Mouse (Mus musculus): Measurements from ENCODE around the gene Comtd1. TPM values are rescaled to one million over a fixed set of nuclear protein-coding genes. Genes with fewer than 3 reads are reported as not detected.

The Comtd1 gene
- polyA plus RNA-seq, 1 experiment from 2014 or later = 26.6 TPM

DNA sequence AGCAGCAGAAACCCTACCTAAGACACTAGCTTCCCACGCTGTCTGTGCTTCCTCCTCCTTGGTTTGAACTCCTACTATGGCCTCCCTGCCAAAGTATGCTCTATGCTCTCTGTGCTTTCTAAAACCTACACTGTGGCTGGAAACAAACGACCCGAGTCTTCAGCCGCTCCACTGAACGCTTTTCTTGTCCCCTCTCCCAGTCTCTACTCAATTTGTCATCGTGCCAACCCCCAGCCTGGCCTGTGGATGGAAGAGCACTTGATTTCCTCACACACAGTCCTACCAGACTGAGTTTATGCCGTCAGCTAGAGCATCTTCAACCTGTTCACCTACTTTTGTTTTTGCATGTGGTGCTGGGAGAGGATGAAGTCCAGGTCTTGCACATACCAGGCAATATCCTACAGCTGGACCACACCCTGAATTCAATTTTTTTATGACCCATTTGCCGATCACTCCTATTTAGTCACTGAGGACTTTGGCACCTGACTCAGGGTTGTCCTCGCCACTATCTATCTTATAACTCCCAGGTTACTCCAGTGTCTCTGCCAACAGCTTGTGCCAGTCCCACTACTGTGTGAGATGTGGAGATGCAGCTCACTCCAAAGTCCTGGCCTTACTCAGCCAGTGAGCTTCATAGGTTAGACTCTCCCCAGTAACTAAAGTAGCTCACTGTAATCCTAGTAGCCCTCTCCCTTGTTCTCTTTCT, 22.8 kb downstream of the Comtd1 start:
- no peak for ATAC-seq
- Histone ChIP-seq H3K9ac (replicated peaks) (no peak overlapping the region), H3K4me2 (replicated peaks) (no peak overlapping the region), H3K4me3 (replicated peaks) (no peak overlapping the region), H3K4me1 (replicated peaks) (peaks cover 6% of the 10 kb centered on the region), H3K27me3 (no peaks in the 10 kb centered on the region), H3K27ac (no peak overlapping the region), H3K36me3 (no peaks in the 10 kb centered on the region), H3K9me3 (no peaks in the 10 kb centered on the region)
- WGBS = 89% methylated on average over 9 of the region's 9 CpGs

DNA sequence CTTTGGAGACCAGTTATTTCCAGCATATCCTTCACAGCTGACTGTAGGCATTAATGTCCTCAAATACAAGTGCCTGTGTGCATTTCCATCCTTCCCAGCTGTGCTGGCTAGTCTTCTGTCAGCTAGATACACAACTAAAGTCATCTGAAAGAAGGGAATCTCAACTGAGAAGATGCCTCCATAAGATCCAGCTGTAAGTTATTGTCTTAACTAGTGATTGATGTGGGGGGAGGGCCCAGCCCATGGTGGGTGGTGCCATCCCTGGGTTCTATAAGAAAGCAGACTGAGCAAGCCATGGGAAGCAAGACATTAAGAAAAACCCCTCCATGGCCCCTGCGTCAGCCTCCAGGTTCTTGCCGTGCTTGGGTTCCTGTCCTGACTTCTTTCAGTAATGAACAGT, 23.8 kb downstream of the Comtd1 start, which contains the start of gene Vdac2:
Gene Vdac2, plus strand, starts transcription at position 301 of the 400 bp plus-strand sequence.
- Histone ChIP-seq H3K4me1 (replicated peaks) (no peaks in the 10 kb centered on the region), H3K9me3 (no peaks in the 10 kb centered on the region), H3K4me2 (replicated peaks) (no peak within 1 kb of the TSS), H3K36me3 (no peaks in the 10 kb centered on the region), H3K9ac (replicated peaks) (no peak within 1 kb of the TSS), H3K27me3 (no peaks in the 10 kb centered on the region), H3K4me3 (replicated peaks) (no peak within 1 kb of the TSS), H3K27ac (no peak within 1 kb of the TSS)
- WGBS = 86% methylated on average over 2 of the region's 2 CpGs
- no peak for ATAC-seq

GRCm38 (mm10) chr14:21823897-21824296, 24.9 kb downstream of the Comtd1 start:
- Histone ChIP-seq H3K4me3 (replicated peaks) (no peak overlapping the region), H3K4me2 (replicated peaks) (no peak overlapping the region), H3K9ac (replicated peaks) (no peak overlapping the region), H3K27me3 (no peaks in the 10 kb centered on the region), H3K9me3 (no peaks in the 10 kb centered on the region), H3K27ac (no peak overlapping the region), H3K4me1 (replicated peaks) (no peaks in the 10 kb centered on the region), H3K36me3 (no peaks in the 10 kb centered on the region)
- 88% methylated on average over 7 of the region's 7 CpGs for WGBS
- ATAC-seq = no peak

DNA sequence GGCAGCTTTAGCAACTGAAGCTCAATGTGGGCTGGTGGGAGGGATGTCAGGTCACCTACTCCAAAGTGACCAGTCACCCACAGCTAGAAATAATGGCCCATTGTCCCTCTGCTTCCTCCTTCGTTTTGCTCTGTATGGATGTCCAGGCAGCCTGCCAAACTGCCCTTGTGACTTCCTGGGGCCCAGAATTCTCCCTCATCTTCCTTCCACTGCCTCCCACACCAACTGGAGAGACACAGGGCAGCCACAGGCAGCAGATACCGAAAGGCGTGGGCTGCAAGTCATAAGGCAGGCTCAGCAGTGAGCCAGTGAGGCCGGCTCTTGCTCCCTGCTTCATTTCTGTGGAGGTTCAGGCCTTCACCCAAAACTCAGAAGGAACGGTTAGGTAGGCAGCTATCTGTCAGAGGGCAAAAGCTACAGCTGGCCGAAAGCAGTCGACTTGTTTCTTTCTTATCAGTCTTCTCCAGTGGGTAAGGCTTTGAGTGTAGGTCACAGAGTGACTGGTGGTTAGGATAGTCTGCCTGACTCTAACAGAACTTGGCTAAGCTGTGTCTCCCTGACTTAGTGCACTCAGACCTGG, 25.9 kb downstream of the Comtd1 start:
- Histone ChIP-seq H3K9me3 (no peaks in the 10 kb centered on the region), H3K9ac (replicated peaks) (no peak overlapping the region), H3K36me3 (no peaks in the 10 kb centered on the region), H3K4me1 (replicated peaks) (no peaks in the 10 kb centered on the region), H3K27me3 (no peaks in the 10 kb centered on the region), H3K4me2 (replicated peaks) (no peak overlapping the region), H3K4me3 (replicated peaks) (no peak overlapping the region), H3K27ac (no peak overlapping the region)
- no peak for ATAC-seq
- WGBS = 68% methylated on average over 7 of the region's 7 CpGs

DNA sequence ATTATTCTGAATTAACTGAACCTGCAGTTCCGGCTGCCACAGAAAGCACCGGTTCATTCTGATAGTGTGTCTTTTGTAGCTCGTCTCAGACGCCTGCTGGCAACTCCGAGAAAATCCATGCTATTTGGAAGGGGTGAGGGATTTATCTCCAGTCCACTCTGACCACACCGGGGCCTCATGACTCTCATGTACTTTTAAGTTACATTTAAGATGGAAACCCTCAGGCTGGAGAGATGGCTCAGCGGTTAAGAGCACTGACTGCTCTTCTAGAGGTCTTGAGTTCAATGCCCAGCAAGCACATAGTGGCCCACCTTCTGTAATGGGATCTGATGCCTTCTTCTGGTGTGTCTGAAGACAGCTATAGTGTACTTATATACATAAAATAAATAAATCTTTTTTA, 26.5 kb downstream of the Comtd1 start:
- Histone ChIP-seq H3K36me3 (no peaks in the 10 kb centered on the region), H3K9me3 (no peaks in the 10 kb centered on the region), H3K4me1 (replicated peaks) (no peaks in the 10 kb centered on the region), H3K4me3 (replicated peaks) (no peak overlapping the region), H3K27ac (no peak overlapping the region), H3K27me3 (no peaks in the 10 kb centered on the region), H3K9ac (replicated peaks) (no peak overlapping the region), H3K4me2 (replicated peaks) (no peak overlapping the region)
- WGBS = 68% methylated on average over 7 of the region's 7 CpGs
- ATAC-seq = no peak

- Histone ChIP-seq H3K4me3 (replicated peaks) (no peak overlapping the region), H3K36me3 (no peaks in the 10 kb centered on the region), H3K27ac (no peak overlapping the region), H3K9me3 (no peaks in the 10 kb centered on the region), H3K27me3 (no peaks in the 10 kb centered on the region), H3K4me2 (replicated peaks) (no peak overlapping the region), H3K4me1 (replicated peaks) (no peaks in the 10 kb centered on the region), H3K9ac (replicated peaks) (no peak overlapping the region)
- WGBS = 88% methylated on average over 4 of the region's 4 CpGs
- no peak for ATAC-seq
Observed at GRCm38 (mm10) chr14:21820880-21821505, 27.8 kb downstream of the Comtd1 start.

- H3K4me3 ChIP-seq (replicated peaks) = no peak overlapping the region
- ATAC-seq = no peak
- no peak overlapping the region for H3K27ac ChIP-seq
- no peaks in the 10 kb centered on the region for H3K27me3 ChIP-seq
- H3K36me3 ChIP-seq = no peaks in the 10 kb centered on the region
- H3K4me2 ChIP-seq (replicated peaks) = no peak overlapping the region
- no peaks in the 10 kb centered on the region for H3K4me1 ChIP-seq (replicated peaks)
- H3K9ac ChIP-seq (replicated peaks) = no peak overlapping the region
- WGBS = 48% methylated on average over 4 of the region's 4 CpGs
- H3K9me3 ChIP-seq = no peaks in the 10 kb centered on the region
Observed at GRCm38 (mm10) chr14:21817453-21817852, 31.3 kb downstream of the Comtd1 start.

GRCm38 (mm10) chr14:21816255-21816654, 32.5 kb downstream of the Comtd1 start:
- Histone ChIP-seq H3K4me2 (replicated peaks) (no peak overlapping the region), H3K4me1 (replicated peaks) (no peaks in the 10 kb centered on the region), H3K9ac (replicated peaks) (no peak overlapping the region), H3K27ac (no peak overlapping the region), H3K9me3 (no peaks in the 10 kb centered on the region), H3K27me3 (no peaks in the 10 kb centered on the region), H3K36me3 (no peaks in the 10 kb centered on the region), H3K4me3 (replicated peaks) (no peak overlapping the region)
- ATAC-seq = no peak
- 86% methylated on average over 3 of the region's 3 CpGs for WGBS

DNA sequence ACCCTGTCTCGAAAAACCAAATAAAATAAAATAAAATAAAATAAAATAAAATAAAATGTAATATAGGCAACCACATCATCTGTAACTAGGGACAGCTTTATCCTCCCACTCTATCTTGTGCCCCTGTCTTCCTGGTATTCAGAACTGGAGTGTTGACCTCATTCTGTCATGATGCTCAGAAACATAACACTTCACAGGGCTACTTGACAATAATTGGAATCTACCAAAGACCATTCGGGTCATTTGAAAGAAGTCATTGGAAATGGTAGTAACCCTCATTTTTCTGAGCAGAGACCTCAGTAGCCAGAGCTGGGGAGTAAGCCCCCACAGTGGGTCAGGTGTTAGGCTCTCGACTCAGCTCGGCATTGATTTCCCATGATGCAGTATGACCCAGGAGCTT, 34.2 kb downstream of the Comtd1 start:
- Histone ChIP-seq H3K9me3 (no peaks in the 10 kb centered on the region), H3K4me1 (replicated peaks) (no peaks in the 10 kb centered on the region), H3K9ac (replicated peaks) (no peak overlapping the region), H3K4me2 (replicated peaks) (no peak overlapping the region), H3K27me3 (no peaks in the 10 kb centered on the region), H3K36me3 (no peaks in the 10 kb centered on the region), H3K27ac (no peak overlapping the region), H3K4me3 (replicated peaks) (no peak overlapping the region)
- 94% methylated on average over 4 of the region's 4 CpGs for WGBS
- no peak for ATAC-seq

DNA sequence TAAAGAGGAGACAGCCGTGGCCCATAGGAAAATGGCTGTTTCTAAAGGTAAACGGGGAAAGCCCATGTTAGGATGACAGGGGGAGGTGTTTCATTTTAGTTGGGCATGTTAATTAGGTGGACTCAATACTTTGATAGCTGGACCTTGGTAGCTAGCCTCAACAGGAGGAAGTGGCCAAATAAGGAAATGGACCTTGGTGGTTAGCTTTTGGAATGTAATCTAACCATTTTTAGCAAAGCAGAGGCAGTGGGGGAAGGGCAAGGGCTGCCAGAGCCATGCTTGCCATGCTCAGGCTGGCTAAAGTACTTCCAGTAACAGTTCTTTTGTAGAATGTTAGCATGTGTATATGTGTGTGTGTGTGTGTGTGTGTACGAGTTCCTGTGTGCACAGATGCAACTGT, 34.9 kb downstream of the Comtd1 start:
- Histone ChIP-seq H3K4me2 (replicated peaks) (no peak overlapping the region), H3K4me1 (replicated peaks) (no peaks in the 10 kb centered on the region), H3K27ac (no peak overlapping the region), H3K9ac (replicated peaks) (no peak overlapping the region), H3K27me3 (no peaks in the 10 kb centered on the region), H3K4me3 (replicated peaks) (no peak overlapping the region), H3K36me3 (no peaks in the 10 kb centered on the region), H3K9me3 (no peaks in the 10 kb centered on the region)
- WGBS = 99% methylated on average over 3 of the region's 3 CpGs
- no peak for ATAC-seq

- no peak overlapping the region for H3K4me3 ChIP-seq (replicated peaks)
- H3K4me2 ChIP-seq (replicated peaks) = no peak overlapping the region
- no peaks in the 10 kb centered on the region for H3K9me3 ChIP-seq
- H3K36me3 ChIP-seq = no peaks in the 10 kb centered on the region
- H3K27ac ChIP-seq = no peak overlapping the region
- ATAC-seq = no peak
- 89% methylated on average over 4 of the region's 4 CpGs for WGBS
- no peak overlapping the region for H3K9ac ChIP-seq (replicated peaks)
- no peaks in the 10 kb centered on the region for H3K4me1 ChIP-seq (replicated peaks)
- H3K27me3 ChIP-seq = no peaks in the 10 kb centered on the region
Observed at GRCm38 (mm10) chr14:21813216-21813615, 35.6 kb downstream of the Comtd1 start.

DNA sequence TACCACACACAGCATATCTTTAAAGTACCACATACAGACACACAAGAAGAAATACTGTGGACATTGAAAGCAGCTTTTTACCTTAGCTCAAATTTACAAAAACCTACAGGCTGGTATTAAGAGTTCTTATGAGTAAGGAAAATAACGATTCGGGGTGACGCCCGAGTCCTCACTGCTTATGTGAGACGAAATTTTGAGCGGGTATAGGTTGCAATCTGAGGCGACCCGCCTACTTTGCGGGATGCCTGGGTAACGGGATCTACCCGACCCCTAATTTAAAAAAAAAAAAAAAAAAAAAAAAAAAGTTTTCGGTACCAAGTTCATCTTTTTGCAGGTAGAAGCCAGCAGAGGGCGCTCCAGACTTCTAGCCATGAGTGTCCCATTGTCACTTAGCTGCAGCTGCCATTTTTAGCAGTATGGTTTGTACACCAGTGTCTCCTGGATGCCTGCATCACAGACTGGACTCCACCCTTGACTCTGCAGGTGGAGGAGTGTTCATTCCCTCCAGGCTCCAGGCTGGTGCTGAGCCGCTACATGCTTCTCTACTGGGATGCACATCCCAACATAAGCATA, 36.1 kb downstream of the Comtd1 start:
- no peak for ATAC-seq
- Histone ChIP-seq H3K27ac (no peak overlapping the region), H3K27me3 (no peaks in the 10 kb centered on the region), H3K4me1 (replicated peaks) (no peaks in the 10 kb centered on the region), H3K36me3 (no peaks in the 10 kb centered on the region), H3K4me3 (replicated peaks) (no peak overlapping the region), H3K4me2 (replicated peaks) (no peak overlapping the region), H3K9me3 (no peaks in the 10 kb centered on the region), H3K9ac (replicated peaks) (no peak overlapping the region)
- 25% methylated on average over 14 of the region's 14 CpGs for WGBS
